8 mouse cellular contexts compared by ENCODE assay signal in the genomic region with DNA sequence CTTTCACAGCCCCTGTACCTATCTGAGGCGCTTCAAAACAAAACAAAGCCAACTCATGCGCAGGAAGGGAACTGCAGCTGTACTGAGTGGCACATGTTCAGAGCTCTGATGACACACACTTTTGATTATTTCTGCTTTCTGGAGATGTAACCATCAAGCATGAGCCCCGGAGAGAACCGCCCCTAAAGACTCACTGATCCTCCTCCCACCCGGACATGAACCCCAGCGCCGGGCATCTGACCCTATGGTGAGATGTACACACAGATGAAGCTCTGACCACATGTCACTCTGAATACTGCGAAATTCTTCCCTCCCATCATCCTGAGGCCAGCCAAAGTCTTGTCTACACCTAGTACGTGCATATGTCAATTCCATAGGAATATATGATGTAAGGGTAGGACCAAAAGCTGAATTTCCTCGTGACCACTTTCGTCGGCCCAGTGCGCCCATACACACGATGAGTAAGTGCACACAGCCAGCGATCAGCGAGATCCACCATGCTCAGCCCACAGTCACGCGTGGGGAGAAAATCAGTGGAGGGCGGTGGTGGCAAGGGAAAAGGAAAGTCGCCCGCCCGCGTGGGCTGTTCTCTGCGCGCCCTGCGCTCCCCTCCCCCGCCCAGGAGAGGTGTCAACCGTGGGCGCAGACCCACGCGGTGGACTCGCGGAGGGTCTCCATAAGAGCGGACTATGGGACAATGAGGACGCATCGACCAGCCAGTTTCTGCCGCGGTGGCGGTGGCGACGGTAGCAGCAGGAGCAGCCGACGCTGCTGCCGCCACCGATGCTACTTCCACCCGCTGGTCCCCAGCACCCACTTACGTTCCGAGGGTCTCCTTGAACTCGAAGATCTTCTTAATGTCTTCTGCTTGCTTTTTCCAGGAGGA. TPM values are rescaled to one million over a fixed set of nuclear protein-coding genes. Genes with fewer than 3 reads are reported as not detected.
DNase-seq lines count a peak whose midpoint lies in the region; ATAC-seq and TF ChIP-seq lines count a peak whose summit lies in the region.

No protein-coding gene starts in this region.

- peak; percentile 22 for ATAC-seq in forebrain, embryonic 11.5 days (replicated peaks; ENCODE audit: low FRiP score)
- no peak for ATAC-seq in erythroid progenitor cell, adult 5-6 weeks (replicated peaks; ENCODE audit: low FRiP score, poor library complexity, severe bottlenecking)

- WGBS in forebrain, embryonic 11.5 days = under 1% methylated on average over 49 of the region's 49 CpGs

- peak overlapping the region; percentile 76 for H3K27ac ChIP-seq in bone marrow macrophage, adult 2 months (ENCODE audit: insufficient read depth, low read depth, low read length)
- H3K27ac ChIP-seq in forebrain, embryonic 11.5 days (ENCODE audit: low read depth, low read length) = no peak overlapping the region

- peak overlapping the region; percentile 100 for H3K4me2 ChIP-seq in forebrain, embryonic 11.5 days (ENCODE audit: low read depth, low read length, severe bottlenecking)

- H3K27me3 ChIP-seq in forebrain, embryonic 11.5 days (ENCODE audit: control insufficient read depth, insufficient read depth, low read length) = peaks cover 14% of the 10 kb centered on the region

- no peak for TF ChIP-seq CTCF in bone marrow macrophage, adult 2 months (IDR thresholded peaks at IDR 0.05; ENCODE audit: low read depth, low read length)

- H3K4me1 ChIP-seq in bone marrow macrophage, adult 2 months (ENCODE audit: control insufficient read depth, insufficient read depth, low read length) = peaks cover 27% of the 10 kb centered on the region
- peaks cover 7% of the 10 kb centered on the region; the same call in 1 of the 2 replicates for H3K4me1 ChIP-seq in forebrain, embryonic 11.5 days (replicated peaks; ENCODE audit: control insufficient read depth, insufficient read depth, low read length)

- H3K4me3 ChIP-seq in bone marrow macrophage, adult 2 months (ENCODE audit: insufficient read depth, low read length) = peak overlapping the region; percentile 69
- H3K4me3 ChIP-seq in forebrain, embryonic 11.5 days (ENCODE audit: low read depth, low read length) = peak overlapping the region; percentile 70

- no peaks in the 10 kb centered on the region for H3K36me3 ChIP-seq in forebrain, embryonic 11.5 days (ENCODE audit: control insufficient read depth, insufficient read depth, low read length)

- no peaks in the 10 kb centered on the region; the same call in 1 of the 2 replicates for H3K9me3 ChIP-seq in forebrain, embryonic 11.5 days (ENCODE audit: control insufficient read depth, low read length)

- peak; percentile 48 to 60 for DNase-seq in CD8-positive naive resting alpha-beta T cell, adult 2 months (ENCODE audit: low read depth in 2 of 2, low spot score in 2 of 2)
- DNase-seq in forebrain, embryonic 11.5 days (ENCODE audit: low spot score) = peak; percentile 60
- peak; percentile 29 to 41 for DNase-seq in heart, postnatal 36 days
- DNase-seq in left cerebral cortex, adult 11 months (ENCODE audit: low spot score) = peak; percentile 27
- DNase-seq in lung, postnatal 10 days = peak; percentile 47
- DNase-seq in retina, embryonic 14.5 days (ENCODE audit: low spot score) = peak; percentile 63

- peak overlapping the region; percentile 68 for H3K9ac ChIP-seq in forebrain, embryonic 11.5 days (ENCODE audit: low read length)

- TF ChIP-seq POLR2A in bone marrow macrophage, adult 2 months (IDR thresholded peaks at IDR 0.05; ENCODE audit: borderline replicate concordance, low read depth, low read length) = 0 out of 2 replicates have a peak, but pooled peaks have one; percentile 44

- intact Hi-C loops in heart, postnatal 36 days (cut with DNase I) = no loop called here

RNA-seq across cellular contexts. Expression of a gene that starts 0.7 kb away (rescaled TPM):
- polyA plus RNA-seq in bone marrow macrophage, adult 2 months (2012; ENCODE audit: insufficient read depth, insufficient read length, missing spikeins) = 56.2 and 62.0 TPM in 2 replicates
- polyA plus RNA-seq in forebrain, embryonic 11.5 days (2014; fragmentation: Nextera tagmentation; extraction: Ambion mirVana) = 2.1 and 2.2 TPM in 2 replicates
- total RNA-seq in heart, postnatal 36 days (2021) = 1 to 10 TPM; 3.6 to 5.2 TPM
- total RNA-seq in erythroid progenitor cell, adult 5-6 weeks (2015; ENCODE audit: low replicate concordance) = 3.2 and 7.5 TPM in 2 replicates
- total RNA-seq in erythroid progenitor cell, adult 5-6 weeks (2017; ENCODE audit: low replicate concordance) = 1.7 and 2.2 TPM in 2 replicates
